Mouse (Mus musculus) cerebellum, adult 2 months (tissue): ENCODE data around the gene Thsd7b.

Experiments used
- CTCF ChIP-seq: fragments of 200-500 bp; IDR thresholded peaks from 2 replicates; pipeline ENCODE4 v1.5.1; 2011; ENCODE audit warnings: low read depth, mild to moderate bottlenecking, control low read depth, low read length, moderate library complexity, borderline replicate concordance; ENCODE audit not compliant: insufficient read depth
- POLR2A ChIP-seq: fragments of 200-500 bp; IDR thresholded peaks from 2 replicates; pipeline ENCODE4 v1.6.1; 2011; ENCODE audit warnings: low read length, control low read depth, borderline replicate concordance; ENCODE audit not compliant: insufficient read depth

GRCm38 (mm10) chr1:130085910-130086309 lies 812.8 kb downstream of the Thsd7b start:
- TF ChIP-seq CTCF (no peak), POLR2A (no peak)
